Mouse (Mus musculus) gastrocnemius, postnatal 14 days (tissue): Measurements from ENCODE around the gene Ewsr1. TPM values are rescaled to one million over a fixed set of nuclear protein-coding genes. Genes with fewer than 3 reads are reported as not detected.

ENCODE experiments used
- DNase-seq: peaks from one replicate; pipeline ENCODE4 v3.0.0; 2021; ENCODE audit warnings: mixed read lengths
- intact Hi-C: fragments of 180-260 bp; cut with DNase I; formaldehyde crosslinking; loops from one replicate; pipeline ENCODE4 v1.15.1; 2025; ENCODE audit warnings: low total_unique reads
- microRNA-seq, 2 experiments: library from miRNA; unstranded; fragments of <30 nt; microRNA quantifications; one replicate each; pipeline ENCODE4 v1.2.0; 2021
- total RNA-seq, 2 experiments: library from RNA; stranded (reverse); gene quantifications; 2 replicates each; pipeline ENCODE4 v1.2.3; 2021

The Ewsr1 gene
- total RNA-seq, 2 experiments from 2014 or later: 87.0 to 90.4 TPM

- DNase-seq: no peak
- intact Hi-C loops: no loop called here
These were observed 63.6 kb downstream of the Ewsr1 start for GRCm38 (mm10) chr11:5035421-5035820.

DNA sequence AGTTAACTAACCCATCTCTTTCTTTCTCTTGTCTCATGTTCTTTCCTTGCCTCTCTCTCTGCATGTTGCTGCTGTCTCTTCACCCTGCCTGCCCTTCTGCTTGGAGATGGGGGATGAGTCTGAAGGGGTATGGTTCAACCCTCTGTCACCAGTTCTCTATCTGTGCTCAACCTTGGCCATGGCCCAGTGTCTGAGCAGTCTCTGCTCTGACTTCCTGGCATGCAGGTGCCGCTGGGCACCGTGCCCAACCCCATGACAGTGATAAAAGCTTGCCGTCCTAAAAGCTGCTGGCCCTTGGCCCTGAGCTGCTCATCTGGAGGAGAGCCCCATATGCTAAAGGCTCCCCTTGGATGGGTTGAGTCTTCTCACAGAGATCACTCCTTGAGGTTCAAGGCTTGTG is 65.9 kb downstream of the Ewsr1 start:
- intact Hi-C loops: no loop called here
- DNase-seq: no peak

GRCm38 (mm10) chr11:5032706-5033105 is 66.4 kb downstream of the Ewsr1 start:
- intact Hi-C loops: no loop called here
- DNase-seq: no peak

GRCm38 (mm10) chr11:5028228-5028627 is 70.8 kb downstream of the Ewsr1 start:
- intact Hi-C loops: no loop called here

DNA sequence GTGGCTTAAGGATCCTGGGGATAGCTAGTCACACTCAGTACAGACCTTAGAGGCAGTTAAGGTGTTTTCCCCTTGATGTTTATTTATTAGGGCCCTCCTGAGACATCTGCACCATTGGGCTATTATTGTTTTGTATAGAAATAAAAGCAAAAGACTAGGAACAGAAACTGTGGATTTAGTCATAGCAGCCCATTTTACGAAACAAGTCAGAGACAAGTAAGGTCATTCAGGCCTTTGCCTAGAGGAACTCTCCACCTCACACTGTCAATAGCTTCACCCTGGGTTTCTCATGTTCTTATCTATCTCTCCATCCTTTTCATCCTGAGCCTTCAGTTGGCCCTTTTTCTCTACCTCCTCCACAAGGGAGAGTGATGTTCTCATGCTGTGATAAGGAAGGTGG is 74.0 kb downstream of the Ewsr1 start:
- intact Hi-C loops: no loop called here

More at GRCm38 (mm10) chr11:5028228-5028627, 70.8 kb downstream of the Ewsr1 start:
- no peak for DNase-seq

More for the DNA sequence above, 74.0 kb downstream of the Ewsr1 start:
- no peak for DNase-seq

Small RNA genes lying within 50 kb of the gene (microRNA-seq; reads per million reads assigned to microRNA genes)
- gene Gm47296: 0 reads per million in 2 experiments

Other genes with a start within 250 kb of the Ewsr1 start
- gene Nf2, start 249.7 kb downstream of the Ewsr1 start, total RNA-seq: 10 to 100 TPM; 35.2 to 40.9 TPM
- gene Nipsnap1, start 225.3 kb downstream of the Ewsr1 start, total RNA-seq: under 1 TPM; 0.84 to 0.90 TPM
- gene Thoc5, start 203.9 kb downstream of the Ewsr1 start, total RNA-seq: 10 to 100 TPM; 11.4 to 13.0 TPM
- gene Nefh, start 151.2 kb downstream of the Ewsr1 start, total RNA-seq: under 1 TPM; 0.13 to 0.21 TPM
- gene Ap1b1, start 112.4 kb downstream of the Ewsr1 start, total RNA-seq: 10 to 100 TPM; 31.6 to 41.1 TPM
- under 1 TPM in 1 of 2 experiments, not detected in 1; 0.25 TPM for gene Rasl10a, start 41.1 kb downstream of the Ewsr1 start, total RNA-seq
- 10 to 100 TPM in 1 of 2 experiments, 1 to 10 TPM in 1; 8.4 to 12.0 TPM for gene Gas2l1, start 33.9 kb downstream of the Ewsr1 start, total RNA-seq
- 10 to 100 TPM; 17.8 to 20.2 TPM for gene Rhbdd3, start 340 bp downstream of the Ewsr1 start, total RNA-seq
- 10 to 100 TPM; 11.9 to 15.8 TPM for gene Emid1, start 53.0 kb upstream of the Ewsr1 start, total RNA-seq
- 10 to 100 TPM; 46.8 to 48.1 TPM for gene Kremen1, start 162.3 kb upstream of the Ewsr1 start, total RNA-seq